12 mouse cellular contexts compared by ENCODE assay signal in the genomic region with DNA sequence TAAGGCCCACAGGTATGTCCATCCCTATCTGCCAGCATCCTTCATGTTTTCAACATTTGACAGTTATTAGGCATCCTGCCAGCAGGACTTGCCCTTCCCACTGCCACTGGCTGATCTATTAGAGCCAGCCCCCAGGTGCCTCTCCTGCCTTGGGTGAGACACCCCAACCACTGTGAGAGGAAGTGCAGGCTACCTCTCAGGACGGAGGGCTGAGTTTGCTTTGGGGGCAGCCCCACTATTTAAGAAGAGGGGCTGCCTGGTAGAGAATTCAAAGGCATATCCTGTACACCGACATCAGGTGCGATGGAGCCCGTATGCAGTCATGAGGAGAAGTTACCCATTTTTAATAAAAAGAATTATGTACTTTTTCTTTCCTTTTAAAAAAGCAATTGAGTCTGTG. TPM values are rescaled to one million over a fixed set of nuclear protein-coding genes. Genes with fewer than 3 reads are reported as not detected.
"Had no signal": no experiment of that assay in that cellular context is flagged by ENCODE, and none has a peak within 500 bp of the region (broad histone marks: within the 10 kb centered on the region; RNA-seq: fewer than 3 reads in every experiment).

No protein-coding gene starts in this region.

RNA-seq across cellular contexts. Expression of a gene that starts 13.2 kb away (rescaled TPM):
- total RNA-seq: midbrain, postnatal 0 days had no signal
- polyA plus RNA-seq: limb, embryonic 10.5 days; limb, embryonic 11.5 days; limb, embryonic 12.5 days; limb, embryonic 13.5 days; liver, adult 2 months; liver, embryonic 11.5 days; liver, embryonic 12.5 days; midbrain, embryonic 11.5 days; midbrain, embryonic 12.5 days; myocyte; neural tube, embryonic 11.5 days had no signal
